Mouse (Mus musculus): ENCODE measurements at regions not wholly inside any gene's neighbourhood (a gene's known extent, or its start where the extent isn't known, plus 50 kb on each side); places are given as distances from the start of the nearest gene placed in this dataset.

- Histone ChIP-seq H3K27ac (ENCODE audit: insufficient read depth, low read length) (no peak overlapping the region), H3K4me1 (ENCODE audit: control insufficient read depth, insufficient read depth, low read length) (no peaks in the 10 kb centered on the region), H3K4me3 (ENCODE audit: insufficient read depth, low read length) (no peak overlapping the region)
- TF ChIP-seq POLR2A (IDR thresholded peaks at IDR 0.05; ENCODE audit: extremely low read depth, insufficient read depth, low read length): no peak
- TF ChIP-seq CTCF (IDR thresholded peaks at IDR 0.05; ENCODE audit: extremely low read depth, insufficient read depth, low read length): no peak
Observed at GRCm38 (mm10) chr2:162807747-162808146, 123.6 kb upstream of the Srsf6 start.

GRCm38 (mm10) chr2:162796528-162796927 is 134.8 kb upstream of the Srsf6 start:
- H3K4me3 ChIP-seq (ENCODE audit: insufficient read depth, low read length): no peak overlapping the region
- no peak for TF ChIP-seq CTCF (IDR thresholded peaks at IDR 0.05; ENCODE audit: extremely low read depth, insufficient read depth, low read length)
- TF ChIP-seq POLR2A (IDR thresholded peaks at IDR 0.05; ENCODE audit: extremely low read depth, insufficient read depth, low read length): no peak
- no peak overlapping the region for H3K27ac ChIP-seq (ENCODE audit: insufficient read depth, low read length)
- peaks cover 2% of the 10 kb centered on the region; the same call in 1 of the 2 replicates for H3K4me1 ChIP-seq (ENCODE audit: control insufficient read depth, insufficient read depth, low read length)

DNA sequence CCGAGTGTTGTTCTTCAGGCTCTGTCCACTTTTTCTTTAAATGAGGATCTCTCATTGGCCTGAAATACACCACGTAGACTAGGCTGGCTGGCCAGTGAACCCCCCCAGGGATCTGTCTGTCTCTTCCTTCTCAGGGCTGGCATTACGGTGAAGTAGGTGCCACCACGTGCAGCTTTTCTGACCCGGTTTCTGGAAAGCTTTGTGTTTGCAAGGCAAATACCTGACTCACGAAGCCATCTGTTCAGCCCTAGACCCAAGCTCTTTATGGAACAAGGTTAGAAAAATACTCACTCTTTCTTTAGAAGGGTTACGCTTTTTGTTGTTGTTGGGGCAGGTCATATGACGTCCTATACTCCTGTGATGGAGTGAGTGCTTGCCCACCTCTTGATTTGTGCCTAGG is 133.3 kb upstream of the Ptprt start:
- no peak overlapping the region for H3K4me3 ChIP-seq (ENCODE audit: insufficient read depth, low read length)
- no peak for TF ChIP-seq POLR2A (IDR thresholded peaks at IDR 0.05; ENCODE audit: extremely low read depth, insufficient read depth, low read length)
- no peak for TF ChIP-seq CTCF (IDR thresholded peaks at IDR 0.05; ENCODE audit: extremely low read depth, insufficient read depth, low read length)
- H3K27ac ChIP-seq (ENCODE audit: insufficient read depth, low read length): no peak overlapping the region
- H3K4me1 ChIP-seq (ENCODE audit: control insufficient read depth, insufficient read depth, low read length): peaks cover 2% of the 10 kb centered on the region; the same call in 1 of the 2 replicates

GRCm38 (mm10) chr2:162791374-162792098 is 130.6 kb upstream of the Ptprt start:
- H3K4me1 ChIP-seq (ENCODE audit: control insufficient read depth, insufficient read depth, low read length): peaks cover 2% of the 10 kb centered on the region; the same call in 1 of the 2 replicates
- H3K27ac ChIP-seq (ENCODE audit: insufficient read depth, low read length): no peak overlapping the region
- TF ChIP-seq POLR2A (IDR thresholded peaks at IDR 0.05; ENCODE audit: extremely low read depth, insufficient read depth, low read length) (no peak), CTCF (IDR thresholded peaks at IDR 0.05; ENCODE audit: extremely low read depth, insufficient read depth, low read length) (no peak)
- no peak overlapping the region for H3K4me3 ChIP-seq (ENCODE audit: insufficient read depth, low read length)

- Histone ChIP-seq H3K4me3 (ENCODE audit: insufficient read depth, low read length) (no peak overlapping the region), H3K27ac (ENCODE audit: insufficient read depth, low read length) (no peak overlapping the region), H3K4me1 (ENCODE audit: control insufficient read depth, insufficient read depth, low read length) (no peaks in the 10 kb centered on the region; the same call in 1 of the 2 replicates)
- no peak for TF ChIP-seq CTCF (IDR thresholded peaks at IDR 0.05; ENCODE audit: extremely low read depth, insufficient read depth, low read length)
- no peak for TF ChIP-seq POLR2A (IDR thresholded peaks at IDR 0.05; ENCODE audit: extremely low read depth, insufficient read depth, low read length)
Observed at GRCm38 (mm10) chr2:162784176-162784813, 123.3 kb upstream of the Ptprt start.

GRCm38 (mm10) chr2:162781599-162781998 is 120.7 kb upstream of the Ptprt start:
- no peak overlapping the region for H3K27ac ChIP-seq (ENCODE audit: insufficient read depth, low read length)
- peaks cover 7% of the 10 kb centered on the region; the same call in 1 of the 2 replicates for H3K4me1 ChIP-seq (ENCODE audit: control insufficient read depth, insufficient read depth, low read length)
- H3K4me3 ChIP-seq (ENCODE audit: insufficient read depth, low read length): no peak overlapping the region
- TF ChIP-seq POLR2A (IDR thresholded peaks at IDR 0.05; ENCODE audit: extremely low read depth, insufficient read depth, low read length) (no peak), CTCF (IDR thresholded peaks at IDR 0.05; ENCODE audit: extremely low read depth, insufficient read depth, low read length) (no peak)

GRCm38 (mm10) chr2:162776542-162776941 is 115.6 kb upstream of the Ptprt start:
- no peak for TF ChIP-seq POLR2A (IDR thresholded peaks at IDR 0.05; ENCODE audit: extremely low read depth, insufficient read depth, low read length)
- no peak for TF ChIP-seq CTCF (IDR thresholded peaks at IDR 0.05; ENCODE audit: extremely low read depth, insufficient read depth, low read length)
- Histone ChIP-seq H3K4me3 (ENCODE audit: insufficient read depth, low read length) (no peak overlapping the region), H3K27ac (ENCODE audit: insufficient read depth, low read length) (peak overlapping the region; percentile 86), H3K4me1 (ENCODE audit: control insufficient read depth, insufficient read depth, low read length) (peaks cover 10% of the 10 kb centered on the region)

DNA sequence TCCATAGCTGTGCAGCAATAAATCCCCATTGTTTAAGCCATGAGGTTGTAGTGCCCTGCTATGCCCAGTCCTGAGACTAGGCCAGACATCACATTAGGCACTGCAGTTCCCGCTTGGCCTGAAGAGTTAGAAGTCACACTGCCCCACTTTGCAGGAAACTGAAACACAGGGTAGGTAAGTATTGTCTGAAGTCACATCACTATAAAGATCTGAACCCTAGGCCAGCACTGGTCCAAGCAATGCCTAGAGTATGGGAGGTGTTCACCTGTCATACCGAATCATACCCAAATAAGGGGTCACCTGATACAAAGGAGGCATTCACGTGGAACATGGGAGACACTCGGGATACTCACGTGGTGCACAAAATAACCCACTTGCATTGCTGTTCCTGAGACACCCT is 111.6 kb upstream of the Ptprt start:
- TF ChIP-seq CTCF (IDR thresholded peaks at IDR 0.05; ENCODE audit: extremely low read depth, insufficient read depth, low read length) (no peak), POLR2A (IDR thresholded peaks at IDR 0.05; ENCODE audit: extremely low read depth, insufficient read depth, low read length) (no peak)
- H3K4me3 ChIP-seq (ENCODE audit: insufficient read depth, low read length): no peak overlapping the region
- H3K4me1 ChIP-seq (ENCODE audit: control insufficient read depth, insufficient read depth, low read length): peaks cover 6% of the 10 kb centered on the region
- no peak overlapping the region for H3K27ac ChIP-seq (ENCODE audit: insufficient read depth, low read length)

DNA sequence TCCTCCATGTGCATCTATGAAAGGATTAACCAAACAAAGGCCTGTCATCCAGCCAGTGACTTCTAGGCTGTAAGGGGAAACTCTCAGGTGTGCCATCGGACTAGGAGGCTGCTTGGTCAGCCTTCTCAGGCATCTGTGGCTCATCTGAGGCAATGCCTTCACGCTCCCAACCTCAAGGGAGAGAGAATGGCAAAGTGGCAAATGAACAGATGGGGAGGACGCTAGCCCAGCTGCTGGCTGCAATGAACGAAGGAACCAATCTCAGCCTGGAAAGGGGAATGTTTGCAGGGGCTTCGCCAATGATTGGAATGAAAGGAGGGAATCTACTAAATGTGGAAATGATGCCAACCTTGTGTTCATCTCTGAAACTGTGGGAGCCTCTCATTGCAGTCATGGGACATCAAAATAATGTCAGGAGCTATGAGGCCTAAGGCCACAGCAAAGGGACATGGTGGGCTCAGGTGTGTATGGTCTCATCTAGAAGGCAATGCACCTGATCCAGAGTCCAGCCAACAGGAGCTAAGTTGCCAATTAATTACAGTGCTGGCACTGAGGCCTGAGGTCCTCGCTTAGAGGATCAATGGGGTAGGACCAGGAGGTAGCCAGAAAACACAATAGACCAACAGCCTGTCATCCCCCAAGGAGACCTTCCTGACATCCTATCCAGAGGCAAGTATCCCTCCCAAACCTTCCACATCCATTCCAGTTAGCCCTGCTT is 108.9 kb upstream of the Ptprt start:
- Histone ChIP-seq H3K4me1 (ENCODE audit: control insufficient read depth, insufficient read depth, low read length) (no peaks in the 10 kb centered on the region), H3K27ac (ENCODE audit: insufficient read depth, low read length) (no peak overlapping the region), H3K4me3 (ENCODE audit: insufficient read depth, low read length) (no peak overlapping the region)
- TF ChIP-seq CTCF (IDR thresholded peaks at IDR 0.05; ENCODE audit: extremely low read depth, insufficient read depth, low read length) (no peak), POLR2A (IDR thresholded peaks at IDR 0.05; ENCODE audit: extremely low read depth, insufficient read depth, low read length) (no peak)

Data from cortical plate, adult 2 months (tissue).